Mouse (Mus musculus): Measurements from ENCODE around the gene Zcchc24.

GRCm38 (mm10) chr14:25711602-25712001, 57.2 kb downstream of the Zcchc24 start:
- TF ChIP-seq CTCF (IDR thresholded peaks at IDR 0.05; ENCODE audit: low read depth, low read length) (no peak), POLR2A (IDR thresholded peaks at IDR 0.05; ENCODE audit: borderline replicate concordance, low read depth, low read length) (no peak)

Measured in bone marrow macrophage, adult 2 months (primary cell).